Mouse (Mus musculus): ENCODE results near the gene AI837181. TPM values are rescaled to one million over a fixed set of nuclear protein-coding genes. Genes with fewer than 3 reads are reported as not detected.

The AI837181 gene
- polyA plus RNA-seq, 1 experiment = 47.2 TPM

- TF ChIP-seq CTCF (IDR thresholded peaks at IDR 0.05; ENCODE audit: borderline replicate concordance, insufficient read depth, low read length) (peak; percentile 94), POLR2A (IDR thresholded peaks at IDR 0.05; ENCODE audit: low read depth, low read length) (no peak)
- no peak overlapping the region for H3K4me3 ChIP-seq (ENCODE audit: insufficient read depth, low read length)
- H3K4me1 ChIP-seq (ENCODE audit: control insufficient read depth, insufficient read depth, low read length) = peaks cover 9% of the 10 kb centered on the region; the same call in 1 of the 2 replicates
- no peak overlapping the region for H3K27ac ChIP-seq (ENCODE audit: insufficient read depth, low read length)
Observed at GRCm38 (mm10) chr19:5463791-5464562, 39.0 kb downstream of the AI837181 start.

- Histone ChIP-seq H3K27ac (ENCODE audit: insufficient read depth, low read length) (no peak overlapping the region), H3K4me1 (ENCODE audit: control insufficient read depth, insufficient read depth, low read length) (peaks cover 9% of the 10 kb centered on the region; the same call in 1 of the 2 replicates), H3K4me3 (ENCODE audit: insufficient read depth, low read length) (no peak overlapping the region)
- TF ChIP-seq POLR2A (IDR thresholded peaks at IDR 0.05; ENCODE audit: low read depth, low read length) (no peak), CTCF (IDR thresholded peaks at IDR 0.05; ENCODE audit: borderline replicate concordance, insufficient read depth, low read length) (no peak)
Observed at GRCm38 (mm10) chr19:5465037-5465436, 40.1 kb downstream of the AI837181 start.

GRCm38 (mm10) chr19:5466916-5467500 lies 42.1 kb downstream of the AI837181 start:
- Histone ChIP-seq H3K27ac (ENCODE audit: insufficient read depth, low read length) (no peak overlapping the region), H3K4me1 (ENCODE audit: control insufficient read depth, insufficient read depth, low read length) (peaks cover 3% of the 10 kb centered on the region; the same call in 1 of the 2 replicates), H3K4me3 (ENCODE audit: insufficient read depth, low read length) (no peak overlapping the region)
- TF ChIP-seq CTCF (IDR thresholded peaks at IDR 0.05; ENCODE audit: borderline replicate concordance, insufficient read depth, low read length) (no peak), POLR2A (IDR thresholded peaks at IDR 0.05; ENCODE audit: low read depth, low read length) (no peak)

GRCm38 (mm10) chr19:5468374-5468773 lies 43.4 kb downstream of the AI837181 start, which contains the start of gene Ctsw:
Gene Ctsw (minus strand): TSS chr19:5468507.
- Histone ChIP-seq H3K4me3 (ENCODE audit: insufficient read depth, low read length) (no peak within 1 kb of the TSS), H3K27ac (ENCODE audit: insufficient read depth, low read length) (no peak within 1 kb of the TSS), H3K4me1 (ENCODE audit: control insufficient read depth, insufficient read depth, low read length) (peaks cover 3% of the 10 kb centered on the region; the same call in 1 of the 2 replicates)
- TF ChIP-seq POLR2A (IDR thresholded peaks at IDR 0.05; ENCODE audit: low read depth, low read length) = no peak
- TF ChIP-seq CTCF (IDR thresholded peaks at IDR 0.05; ENCODE audit: borderline replicate concordance, insufficient read depth, low read length) = no peak

- peak overlapping the region; percentile 72 for H3K27ac ChIP-seq (ENCODE audit: insufficient read depth, low read length)
- no peak overlapping the region for H3K4me3 ChIP-seq (ENCODE audit: insufficient read depth, low read length)
- TF ChIP-seq POLR2A (IDR thresholded peaks at IDR 0.05; ENCODE audit: low read depth, low read length) (no peak), CTCF (IDR thresholded peaks at IDR 0.05; ENCODE audit: borderline replicate concordance, insufficient read depth, low read length) (no peak)
- no peaks in the 10 kb centered on the region for H3K4me1 ChIP-seq (ENCODE audit: control insufficient read depth, insufficient read depth, low read length)
Observed at GRCm38 (mm10) chr19:5471846-5472245, 46.9 kb downstream of the AI837181 start.

GRCm38 (mm10) chr19:5472857-5473256 lies 47.9 kb downstream of the AI837181 start:
- Histone ChIP-seq H3K4me1 (ENCODE audit: control insufficient read depth, insufficient read depth, low read length) (0 out of 2 replicates have a peak, but pooled peaks cover 3% of the 10 kb centered on the region), H3K27ac (ENCODE audit: insufficient read depth, low read length) (peak overlapping the region; percentile 99), H3K4me3 (ENCODE audit: insufficient read depth, low read length) (no peak overlapping the region)
- TF ChIP-seq POLR2A (IDR thresholded peaks at IDR 0.05; ENCODE audit: low read depth, low read length) (no peak), CTCF (IDR thresholded peaks at IDR 0.05; ENCODE audit: borderline replicate concordance, insufficient read depth, low read length) (no peak)

GRCm38 (mm10) chr19:5473720-5474119 lies 48.8 kb downstream of the AI837181 start, which contains the start of gene Efemp2:
Gene Efemp2 (plus strand): TSS chr19:5473954.
- peak within 1 kb of the TSS; percentile 99 for H3K27ac ChIP-seq (ENCODE audit: insufficient read depth, low read length)
- TF ChIP-seq POLR2A (IDR thresholded peaks at IDR 0.05; ENCODE audit: low read depth, low read length) (peak; percentile 58), CTCF (IDR thresholded peaks at IDR 0.05; ENCODE audit: borderline replicate concordance, insufficient read depth, low read length) (no peak)
- peak within 1 kb of the TSS; percentile 83 for H3K4me3 ChIP-seq (ENCODE audit: insufficient read depth, low read length)
- 0 out of 2 replicates have a peak, but pooled peaks cover 3% of the 10 kb centered on the region for H3K4me1 ChIP-seq (ENCODE audit: control insufficient read depth, insufficient read depth, low read length)

- peak overlapping the region; percentile 83 for H3K4me3 ChIP-seq (ENCODE audit: insufficient read depth, low read length)
- H3K4me1 ChIP-seq (ENCODE audit: control insufficient read depth, insufficient read depth, low read length) = 0 out of 2 replicates have a peak, but pooled peaks cover 3% of the 10 kb centered on the region
- TF ChIP-seq POLR2A (IDR thresholded peaks at IDR 0.05; ENCODE audit: low read depth, low read length) (peak; percentile 62; the same call in 1 of the 2 replicates), CTCF (IDR thresholded peaks at IDR 0.05; ENCODE audit: borderline replicate concordance, insufficient read depth, low read length) (no peak)
- peak overlapping the region; percentile 99 for H3K27ac ChIP-seq (ENCODE audit: insufficient read depth, low read length)
Observed at GRCm38 (mm10) chr19:5474281-5475068, 49.5 kb downstream of the AI837181 start.

GRCm38 (mm10) chr19:5475069-5475714 lies 50.2 kb downstream of the AI837181 start:
- Histone ChIP-seq H3K4me1 (ENCODE audit: control insufficient read depth, insufficient read depth, low read length) (0 out of 2 replicates have a peak, but pooled peaks cover 3% of the 10 kb centered on the region), H3K4me3 (ENCODE audit: insufficient read depth, low read length) (peak overlapping the region; percentile 83), H3K27ac (ENCODE audit: insufficient read depth, low read length) (peak overlapping the region; percentile 93)
- TF ChIP-seq CTCF (IDR thresholded peaks at IDR 0.05; ENCODE audit: borderline replicate concordance, insufficient read depth, low read length) (no peak), POLR2A (IDR thresholded peaks at IDR 0.05; ENCODE audit: low read depth, low read length) (no peak)

Other genes starting within 250 kb of the AI837181 start
- 23.3 and 23.5 TPM in 2 replicates for gene Pacs1, start 152.0 kb upstream of the AI837181 start, polyA plus RNA-seq (2011; ENCODE audit: insufficient read length, low read depth, missing spikeins)
- gene Sf3b2, start 129.7 kb upstream of the AI837181 start, polyA plus RNA-seq (2011; ENCODE audit: insufficient read length, low read depth, missing spikeins) = 126 and 140 TPM in 2 replicates
- gene Gal3st3, start 126.8 kb upstream of the AI837181 start, polyA plus RNA-seq (2011; ENCODE audit: insufficient read length, low read depth, missing spikeins) = 0.20 and 0.35 TPM in 2 replicates
- gene Catsper1, start 89.4 kb upstream of the AI837181 start, polyA plus RNA-seq (2011; ENCODE audit: insufficient read length, low read depth, missing spikeins) = not detected in 2 replicates
- gene Cst6, start 75.6 kb upstream of the AI837181 start, polyA plus RNA-seq (2011; ENCODE audit: insufficient read length, low read depth, missing spikeins) = 2.6 and 7.3 TPM in 2 replicates
- gene Eif1ad, start 58.4 kb upstream of the AI837181 start, polyA plus RNA-seq (2011; ENCODE audit: insufficient read length, low read depth, missing spikeins) = 19.5 and 26.6 TPM in 2 replicates
- 149 and 154 TPM in 2 replicates for gene Banf1, start 58.0 kb upstream of the AI837181 start, polyA plus RNA-seq (2011; ENCODE audit: insufficient read length, low read depth, missing spikeins)
- gene Sart1, start 36.4 kb upstream of the AI837181 start, polyA plus RNA-seq (2011; ENCODE audit: insufficient read length, low read depth, missing spikeins) = 34.7 and 35.3 TPM in 2 replicates
- not detected in 2 replicates for gene Tsga10ip, start 22.6 kb upstream of the AI837181 start, polyA plus RNA-seq (2011; ENCODE audit: insufficient read length, low read depth, missing spikeins)
- gene Drap1, start 165 bp upstream of the AI837181 start, polyA plus RNA-seq (2011; ENCODE audit: insufficient read length, low read depth, missing spikeins) = 152 and 169 TPM in 2 replicates
- gene Fosl1, start 22.4 kb downstream of the AI837181 start, polyA plus RNA-seq (2011; ENCODE audit: insufficient read length, low read depth, missing spikeins) = 13.4 and 35.0 TPM in 2 replicates
- 3.0 and 5.2 TPM in 2 replicates for gene Ccdc85b, start 32.8 kb downstream of the AI837181 start, polyA plus RNA-seq (2011; ENCODE audit: insufficient read length, low read depth, missing spikeins)
- 53.1 and 66.3 TPM in 2 replicates for gene Fibp, start 35.5 kb downstream of the AI837181 start, polyA plus RNA-seq (2011; ENCODE audit: insufficient read length, low read depth, missing spikeins)
- gene Ctsw, start 43.4 kb downstream of the AI837181 start, polyA plus RNA-seq (2011; ENCODE audit: insufficient read length, low read depth, missing spikeins) = 0.76 and 1.0 TPM in 2 replicates
- gene Efemp2, start 48.8 kb downstream of the AI837181 start, polyA plus RNA-seq (2011; ENCODE audit: insufficient read length, low read depth, missing spikeins) = 368 and 420 TPM in 2 replicates
- 21.8 and 27.1 TPM in 2 replicates for gene Mus81, start 63.3 kb downstream of the AI837181 start, polyA plus RNA-seq (2011; ENCODE audit: insufficient read length, low read depth, missing spikeins)
- gene Cfl1, start 65.3 kb downstream of the AI837181 start, polyA plus RNA-seq (2011; ENCODE audit: insufficient read length, low read depth, missing spikeins) = 1,890 and 1,995 TPM in 2 replicates
- 0.97 and 1.4 TPM in 2 replicates for gene 1700020D05Rik, start 78.6 kb downstream of the AI837181 start, polyA plus RNA-seq (2011; ENCODE audit: insufficient read length, low read depth, missing spikeins)
- 8.7 and 18.4 TPM in 2 replicates for gene Snx32, start 85.4 kb downstream of the AI837181 start, polyA plus RNA-seq (2011; ENCODE audit: insufficient read length, low read depth, missing spikeins)
- gene Ovol1, start 135.5 kb downstream of the AI837181 start, polyA plus RNA-seq (2011; ENCODE audit: insufficient read length, low read depth, missing spikeins) = not detected in 2 replicates
- gene Ap5b1, start 142.9 kb downstream of the AI837181 start, polyA plus RNA-seq (2011; ENCODE audit: insufficient read length, low read depth, missing spikeins) = 3.1 and 3.2 TPM in 2 replicates
- gene Rnaseh2c, start 176.7 kb downstream of the AI837181 start, polyA plus RNA-seq (2011; ENCODE audit: insufficient read length, low read depth, missing spikeins) = 36.9 and 38.5 TPM in 2 replicates
- gene Kat5, start 185.1 kb downstream of the AI837181 start, polyA plus RNA-seq (2011; ENCODE audit: insufficient read length, low read depth, missing spikeins) = 41.4 and 46.4 TPM in 2 replicates
- 53.6 and 62.3 TPM in 2 replicates for gene Rela, start 212.3 kb downstream of the AI837181 start, polyA plus RNA-seq (2011; ENCODE audit: insufficient read length, low read depth, missing spikeins)
- gene Sipa1, start 238.6 kb downstream of the AI837181 start, polyA plus RNA-seq (2011; ENCODE audit: insufficient read length, low read depth, missing spikeins) = 16.7 and 19.1 TPM in 2 replicates

Measured in embryonic fibroblast, embryonic 13.5 days (primary cell).